Mouse (Mus musculus) ovary, adult 2 months (tissue): ENCODE results near the gene Dhfr. TPM values are rescaled to one million over a fixed set of nuclear protein-coding genes. Genes with fewer than 3 reads are reported as not detected.

Experiments used
- polyA plus RNA-seq: library from polyadenylated mRNA; depleted of rRNA; stranded (reverse); fragments of >200 nt; gene quantifications from 2 replicates; pipeline ENCODE4 v1.2.3, GENCODE M21; 2012; rRNA removed

Dhfr gene
- 1.1 and 1.6 TPM in 2 replicates for polyA plus RNA-seq

GRCm38 (mm10) chr13:92354456-92355271, at the start of gene Dhfr, which contains the start of gene Msh3:
Gene Dhfr (plus strand): TSS chr13:92354726.
Gene Msh3 (minus strand): TSS chr13:92355003.

GRCm38 (mm10) chr13:92305680-92306079, 48.8 kb upstream of the Dhfr start, which contains the start of gene Gm20379:
Gene Gm20379 (plus strand): TSS chr13:92305980.

GRCm38 (mm10) chr13:92425758-92426264, 71.3 kb downstream of the Dhfr start, which contains the start of gene Ankrd34b:
Gene Ankrd34b (plus strand): TSS chr13:92425896.

Other genes with a start within 250 kb of the Dhfr start
- gene Rasgrf2, start 223.1 kb upstream of the Dhfr start, polyA plus RNA-seq = 0.92 and 1.6 TPM in 2 replicates
- not detected in 2 replicates for gene Gm20379, start 48.7 kb upstream of the Dhfr start, polyA plus RNA-seq
- gene Msh3, start 277 bp downstream of the Dhfr start, polyA plus RNA-seq = 5.1 and 8.5 TPM in 2 replicates
- not detected in 2 replicates for gene Ankrd34b, start 71.2 kb downstream of the Dhfr start, polyA plus RNA-seq
- 2.7 and 3.5 TPM in 2 replicates for gene Fam151b, start 129.3 kb downstream of the Dhfr start, polyA plus RNA-seq
- gene Zfyve16, start 176.1 kb downstream of the Dhfr start, polyA plus RNA-seq = 3.3 and 3.5 TPM in 2 replicates
- gene Spz1, start 221.4 kb downstream of the Dhfr start, polyA plus RNA-seq = not detected in 2 replicates